Mouse (Mus musculus): ENCODE data around the gene Sarm1. TPM values are rescaled to one million over a fixed set of nuclear protein-coding genes. Genes with fewer than 3 reads are reported as not detected.
A peak's percentile ranks its signal among the peaks of the same experiment; 100 is the strongest.

Sarm1 gene
- polyA plus RNA-seq, 1 experiment from 2014 or later: 2.1 TPM

DNA sequence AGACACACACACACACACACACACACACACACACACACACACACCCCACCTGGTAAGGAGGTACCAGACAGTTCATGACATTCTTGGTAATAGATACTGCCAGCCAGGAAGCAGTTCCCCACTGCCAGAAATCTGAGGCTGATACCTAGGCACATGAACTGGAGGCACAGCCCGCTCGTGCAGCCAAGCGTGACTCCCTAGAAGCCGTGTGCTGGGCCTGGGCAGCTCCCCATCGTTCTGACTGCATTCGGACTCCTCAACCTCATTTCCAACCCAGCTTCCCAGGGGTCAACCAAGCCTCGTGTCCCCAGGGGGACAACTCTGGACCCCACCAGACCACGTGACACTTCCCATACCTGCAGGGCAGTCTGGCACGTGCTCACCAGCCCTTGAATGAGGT, 31.2 kb upstream of the Sarm1 start:
- ATAC-seq: no peak
- H3K27ac ChIP-seq: no peak overlapping the region
- H3K27me3 ChIP-seq (replicated peaks): no peaks in the 10 kb centered on the region
- H3K4me2 ChIP-seq (replicated peaks): no peak overlapping the region
- H3K4me1 ChIP-seq (replicated peaks): no peaks in the 10 kb centered on the region
- WGBS: 88% methylated on average over 9 of the region's 9 CpGs
- H3K9ac ChIP-seq: no peak overlapping the region
- H3K9me3 ChIP-seq: no peaks in the 10 kb centered on the region
- no peak overlapping the region for H3K4me3 ChIP-seq (replicated peaks)
- H3K36me3 ChIP-seq: peaks cover 42% of the 10 kb centered on the region

DNA sequence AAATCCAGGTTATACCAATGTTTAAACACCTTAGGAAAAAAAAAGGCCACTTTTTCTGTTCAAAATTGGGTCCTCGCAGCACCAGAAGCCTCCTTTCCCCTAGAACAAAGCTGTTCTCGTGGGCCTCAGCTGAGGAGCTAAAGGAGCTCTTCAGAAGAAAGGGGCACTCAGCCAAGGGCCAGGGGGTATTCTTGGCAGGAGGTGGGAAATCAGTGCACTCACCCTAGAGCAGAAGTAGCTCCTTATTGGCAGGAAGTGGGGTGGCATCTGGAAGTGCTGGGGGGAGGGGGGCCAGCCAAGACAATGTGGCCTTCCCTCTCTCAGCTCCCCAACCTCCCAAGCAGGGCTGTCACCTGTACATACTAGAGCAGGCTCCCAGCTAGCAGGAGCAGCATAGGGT, 27.3 kb upstream of the Sarm1 start:
- no peak overlapping the region for H3K4me3 ChIP-seq (replicated peaks)
- H3K4me1 ChIP-seq (replicated peaks): no peaks in the 10 kb centered on the region
- no peaks in the 10 kb centered on the region for H3K9me3 ChIP-seq
- H3K4me2 ChIP-seq (replicated peaks): no peak overlapping the region
- no peak overlapping the region for H3K9ac ChIP-seq
- 75% methylated on average over 2 of the region's 2 CpGs for WGBS
- H3K27ac ChIP-seq: no peak overlapping the region
- H3K27me3 ChIP-seq (replicated peaks): no peaks in the 10 kb centered on the region
- ATAC-seq: no peak
- H3K36me3 ChIP-seq: peaks cover 70% of the 10 kb centered on the region

DNA sequence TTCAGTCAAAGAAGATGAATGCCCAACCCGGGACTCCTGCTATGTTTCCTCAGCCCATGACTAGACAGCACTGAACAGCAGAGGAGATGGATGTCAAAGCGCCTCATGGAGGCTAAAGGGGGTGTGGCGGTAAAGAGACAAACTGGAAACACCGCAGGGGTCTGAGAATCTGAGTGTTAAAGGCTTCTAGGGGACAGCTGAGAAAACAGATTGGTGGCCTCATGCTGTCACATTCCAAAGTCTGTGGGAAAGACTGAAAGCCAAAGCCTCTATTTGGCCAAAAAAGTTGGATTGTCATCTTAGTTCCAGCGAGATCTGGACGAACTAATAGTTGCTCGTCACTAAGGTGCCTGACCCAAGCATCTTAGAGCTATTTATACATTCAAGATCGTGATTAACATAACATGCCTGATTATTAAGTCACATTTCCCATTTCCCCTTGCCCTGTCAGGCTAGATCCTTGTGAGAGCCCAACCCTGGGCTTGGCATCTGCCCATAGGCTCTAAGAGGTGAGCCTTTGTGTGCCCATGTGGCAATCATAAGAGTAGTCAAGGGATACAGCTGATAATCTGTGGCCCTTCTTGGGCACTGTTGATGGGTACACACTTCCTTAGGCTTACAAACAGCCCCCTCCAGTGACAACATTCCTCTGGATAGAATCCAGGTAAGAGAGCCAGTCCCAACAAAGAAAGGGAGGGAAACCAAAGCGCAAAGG, 25.8 kb upstream of the Sarm1 start:
- H3K9me3 ChIP-seq: no peaks in the 10 kb centered on the region
- no peaks in the 10 kb centered on the region for H3K4me1 ChIP-seq (replicated peaks)
- 87% methylated on average over 9 of the region's 9 CpGs for WGBS
- no peak overlapping the region for H3K4me3 ChIP-seq (replicated peaks)
- H3K36me3 ChIP-seq: peaks cover 75% of the 10 kb centered on the region
- no peak overlapping the region for H3K4me2 ChIP-seq (replicated peaks)
- H3K9ac ChIP-seq: no peak overlapping the region
- H3K27ac ChIP-seq: no peak overlapping the region
- ATAC-seq: no peak
- H3K27me3 ChIP-seq (replicated peaks): no peaks in the 10 kb centered on the region

DNA sequence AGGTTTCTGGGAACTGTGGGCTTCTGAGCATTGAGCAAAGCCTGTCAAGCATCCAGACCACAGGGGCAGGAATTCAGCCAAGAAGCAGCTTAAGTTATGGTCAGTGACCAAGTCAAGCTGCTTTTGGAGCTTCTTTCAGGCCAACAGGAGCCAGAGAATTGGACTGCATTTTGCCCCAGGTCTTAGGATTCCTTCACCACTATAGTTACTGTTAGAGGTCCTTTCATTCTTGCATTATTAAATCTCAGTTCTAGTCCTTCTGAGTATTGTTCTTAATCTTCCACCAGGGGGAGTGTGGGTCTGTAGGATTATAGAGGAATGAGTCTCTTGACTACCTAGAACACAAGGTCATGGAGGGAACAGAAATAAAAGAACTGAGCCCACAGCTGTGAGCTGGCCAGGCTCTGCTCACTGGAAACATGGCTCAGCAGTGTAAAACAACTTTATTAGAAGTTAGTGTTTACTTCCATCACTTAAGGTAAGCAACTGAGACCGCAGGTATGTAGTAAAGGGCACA, 25.0 kb upstream of the Sarm1 start:
- H3K36me3 ChIP-seq: peaks cover 73% of the 10 kb centered on the region
- no peak for ATAC-seq
- 79% methylated on average over 1 of the region's 1 CpGs for WGBS
- no peaks in the 10 kb centered on the region for H3K4me1 ChIP-seq (replicated peaks)
- no peak overlapping the region for H3K27ac ChIP-seq
- no peak overlapping the region for H3K9ac ChIP-seq
- H3K27me3 ChIP-seq (replicated peaks): no peaks in the 10 kb centered on the region
- H3K9me3 ChIP-seq: no peaks in the 10 kb centered on the region
- no peak overlapping the region for H3K4me2 ChIP-seq (replicated peaks)
- no peak overlapping the region for H3K4me3 ChIP-seq (replicated peaks)

DNA sequence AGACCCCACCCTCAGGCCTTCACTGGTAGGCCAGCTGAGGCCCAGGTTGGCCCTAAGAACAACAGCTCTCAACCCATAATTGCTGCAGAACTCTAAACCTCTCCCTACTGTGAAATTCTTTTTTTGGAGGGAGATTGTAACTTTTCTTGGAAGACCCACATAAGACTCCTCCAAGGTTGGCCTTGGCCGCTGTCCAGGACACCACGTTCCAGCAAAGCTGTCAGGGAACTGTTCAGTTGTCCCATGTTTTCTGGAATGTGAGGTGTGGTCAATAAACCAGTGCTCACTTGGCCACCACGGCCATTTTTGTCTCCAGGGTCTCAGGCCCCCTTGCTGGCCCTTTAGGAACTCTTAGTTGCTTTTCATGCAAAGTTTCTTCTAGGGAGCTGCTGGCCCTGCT, 24.3 kb upstream of the Sarm1 start:
- Histone ChIP-seq H3K36me3 (peaks cover 71% of the 10 kb centered on the region), H3K9ac (no peak overlapping the region), H3K4me3 (replicated peaks) (no peak overlapping the region), H3K9me3 (no peaks in the 10 kb centered on the region), H3K27me3 (replicated peaks) (no peaks in the 10 kb centered on the region), H3K4me2 (replicated peaks) (no peak overlapping the region), H3K27ac (no peak overlapping the region), H3K4me1 (replicated peaks) (no peaks in the 10 kb centered on the region)
- ATAC-seq: no peak
- WGBS: 85% methylated on average over 3 of the region's 3 CpGs

DNA sequence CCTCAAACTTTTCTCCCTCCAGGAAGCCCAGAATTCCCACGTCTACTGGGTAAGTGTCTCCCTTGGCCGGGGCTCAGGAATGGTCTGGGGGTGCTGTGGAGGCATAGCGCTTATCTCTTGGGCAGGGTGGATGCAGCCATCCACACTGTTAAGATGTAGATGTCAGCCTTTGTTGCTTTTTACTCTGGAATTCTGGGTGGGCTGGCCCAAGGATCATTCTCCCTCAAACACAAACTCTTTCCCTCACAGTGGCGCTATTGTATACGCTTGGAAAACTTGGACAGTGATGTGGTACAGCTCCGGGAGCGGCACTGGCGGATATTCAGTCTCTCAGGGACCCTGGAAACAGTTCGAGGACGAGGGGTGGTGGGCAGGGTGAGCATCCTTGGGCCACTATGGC, 21.4 kb upstream of the Sarm1 start:
- ATAC-seq: no peak
- no peak overlapping the region for H3K4me3 ChIP-seq (replicated peaks)
- H3K4me1 ChIP-seq (replicated peaks): no peaks in the 10 kb centered on the region
- H3K9ac ChIP-seq: no peak overlapping the region
- no peaks in the 10 kb centered on the region for H3K9me3 ChIP-seq
- no peak overlapping the region for H3K27ac ChIP-seq
- H3K36me3 ChIP-seq: peaks cover 76% of the 10 kb centered on the region
- no peak overlapping the region for H3K4me2 ChIP-seq (replicated peaks)
- H3K27me3 ChIP-seq (replicated peaks): no peaks in the 10 kb centered on the region
- WGBS: 89% methylated on average over 10 of the region's 10 CpGs

DNA sequence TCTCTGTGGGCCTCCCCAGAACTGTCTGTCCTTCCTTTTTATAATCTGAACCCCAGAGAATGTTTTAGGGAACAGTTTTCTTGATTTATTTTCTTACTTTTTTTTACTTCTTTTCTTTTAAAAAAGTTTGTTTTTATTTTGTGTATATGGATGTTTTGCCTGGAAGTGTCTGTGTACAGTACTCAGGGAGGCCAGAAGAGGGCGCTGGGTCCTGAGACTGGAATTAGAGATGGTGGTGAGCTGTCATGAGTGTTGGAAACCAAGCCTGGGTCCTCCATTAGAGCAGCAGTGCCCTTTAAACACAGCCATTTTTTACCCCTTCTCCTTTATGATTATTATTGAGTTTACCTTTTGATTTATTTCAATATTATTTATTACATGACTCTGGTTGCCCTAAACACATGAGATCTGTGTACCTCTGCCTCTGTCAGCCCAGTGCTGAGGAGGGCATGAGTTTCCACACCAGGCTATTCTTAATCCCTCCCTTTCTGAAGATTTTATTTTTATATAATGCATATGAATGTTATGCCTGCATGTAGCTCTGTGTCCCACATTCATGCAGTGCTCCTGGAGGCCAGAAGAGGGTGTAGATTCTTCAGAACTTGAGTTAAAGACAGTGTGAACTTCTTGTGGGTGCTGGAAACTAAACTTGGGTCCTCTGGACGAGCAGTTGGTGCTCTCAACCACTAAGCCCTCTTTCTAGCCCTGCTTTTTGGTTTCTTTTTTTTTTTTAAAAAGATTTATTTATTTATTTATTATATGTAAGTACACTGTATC, 18.2 kb upstream of the Sarm1 start:
- Histone ChIP-seq H3K36me3 (peaks cover 46% of the 10 kb centered on the region), H3K9me3 (no peaks in the 10 kb centered on the region), H3K27ac (no peak overlapping the region), H3K27me3 (replicated peaks) (no peaks in the 10 kb centered on the region), H3K4me2 (replicated peaks) (no peak overlapping the region), H3K4me3 (replicated peaks) (no peak overlapping the region), H3K9ac (no peak overlapping the region), H3K4me1 (replicated peaks) (peaks cover 12% of the 10 kb centered on the region)
- ATAC-seq: no peak
- 67% methylated on average over 2 of the region's 2 CpGs for WGBS

DNA sequence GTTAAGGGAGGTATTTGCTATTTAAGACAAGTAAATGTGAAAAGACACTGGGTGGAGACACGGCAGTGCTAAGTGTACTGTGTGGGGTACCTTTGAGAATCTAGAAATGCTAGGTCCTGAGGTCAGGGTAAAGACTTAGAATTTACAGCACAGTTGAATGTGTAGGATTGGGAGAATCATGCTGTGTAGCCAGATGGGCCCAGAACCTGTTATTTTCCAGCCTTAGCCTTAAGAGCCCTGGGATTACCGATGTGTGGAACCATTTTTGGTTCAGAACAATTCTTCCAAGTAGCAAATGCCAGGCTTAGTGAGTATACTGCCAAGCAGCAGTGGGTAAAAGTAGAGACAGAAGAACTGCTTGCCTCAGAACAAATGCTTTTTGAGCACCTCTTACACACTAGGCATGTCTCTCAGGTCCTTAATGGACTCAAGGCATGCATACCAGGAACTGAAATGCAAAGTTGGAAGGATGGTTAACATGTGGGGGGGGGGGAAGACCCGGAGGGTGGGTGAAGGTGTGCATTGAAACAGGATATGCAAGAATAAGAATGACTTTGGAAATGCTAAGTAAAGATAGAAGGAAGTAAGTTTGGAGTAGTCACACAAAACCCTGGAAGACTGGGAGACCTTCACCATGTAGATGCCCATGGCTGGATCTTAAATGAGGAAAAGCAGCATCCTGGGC, 15.7 kb upstream of the Sarm1 start:
- Histone ChIP-seq H3K27me3 (replicated peaks) (no peaks in the 10 kb centered on the region), H3K4me3 (replicated peaks) (peak overlapping the region; percentile 70), H3K9me3 (no peaks in the 10 kb centered on the region), H3K4me2 (replicated peaks) (peak overlapping the region; percentile 86), H3K36me3 (peaks cover 34% of the 10 kb centered on the region), H3K9ac (peak overlapping the region; percentile 89; the same call in 1 of the 2 replicates), H3K4me1 (replicated peaks) (peaks cover 12% of the 10 kb centered on the region), H3K27ac (no peak overlapping the region)
- 75% methylated on average over 3 of the region's 3 CpGs for WGBS
- ATAC-seq: no peak

DNA sequence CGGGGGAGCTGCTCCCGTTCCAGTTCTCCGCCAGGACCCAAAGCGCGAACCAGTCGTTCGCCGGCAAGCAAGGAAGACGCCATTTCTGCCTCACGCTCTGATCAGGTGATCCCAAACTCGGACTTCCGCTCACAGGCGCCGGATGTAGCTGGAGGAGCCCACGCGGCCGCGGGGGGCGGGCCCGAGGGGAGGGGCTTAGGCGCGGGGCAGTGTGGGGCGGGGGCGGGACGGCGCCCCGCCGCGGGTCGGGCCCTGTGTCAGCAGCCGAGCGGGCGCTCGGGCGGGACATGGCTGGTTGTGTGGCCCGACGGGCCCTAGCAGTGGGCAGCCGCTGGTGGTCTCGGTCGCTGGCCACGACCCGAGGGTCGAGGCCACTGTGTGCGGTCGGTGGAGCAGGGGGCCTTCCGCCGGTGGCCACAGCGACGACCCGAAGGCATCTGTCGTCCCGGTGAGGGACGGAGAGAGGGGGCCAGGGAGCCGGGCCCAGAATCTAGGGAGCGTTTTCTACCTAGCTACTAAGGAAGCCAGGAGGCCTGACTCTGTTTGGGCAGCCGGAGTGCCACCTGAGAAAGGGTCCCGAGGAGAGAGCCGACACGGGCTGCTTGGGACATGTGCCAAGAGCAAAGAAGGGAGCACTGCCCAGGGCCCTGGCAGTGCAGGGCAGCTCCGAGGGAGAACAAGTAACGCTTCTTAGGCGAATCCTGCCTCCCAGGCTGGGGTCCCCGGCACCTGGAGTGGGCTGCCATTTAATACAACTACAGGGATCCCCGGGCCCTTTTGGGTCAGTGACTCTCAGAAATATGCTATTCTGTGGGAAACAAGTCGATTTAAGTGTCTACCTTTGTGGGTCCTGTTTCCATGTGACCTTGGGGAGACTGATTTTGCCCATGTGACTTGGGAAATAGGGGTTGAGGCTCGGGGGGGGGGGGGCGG, 14.7 kb upstream of the Sarm1 start, which contains the start of the genes Tmem199 and Poldip2:
TSS of gene Tmem199 (minus strand) at position 148 of the 933 bp plus-strand sequence.
TSS of gene Poldip2 (plus strand) at position 169 of the 933 bp plus-strand sequence.
- Histone ChIP-seq H3K27me3 (replicated peaks) (no peaks in the 10 kb centered on the region), H3K4me2 (replicated peaks) (peak within 1 kb of the TSS; percentile 86), H3K9ac (peak within 1 kb of the TSS; percentile 89), H3K9me3 (no peaks in the 10 kb centered on the region), H3K27ac (peak within 1 kb of the TSS; percentile 68), H3K36me3 (peaks cover 32% of the 10 kb centered on the region), H3K4me1 (replicated peaks) (peaks cover 12% of the 10 kb centered on the region), H3K4me3 (replicated peaks) (peak within 1 kb of the TSS; percentile 70)
- ATAC-seq: peak; percentile 99
- under 1% methylated on average over 54 of the region's 67 CpGs for WGBS

DNA sequence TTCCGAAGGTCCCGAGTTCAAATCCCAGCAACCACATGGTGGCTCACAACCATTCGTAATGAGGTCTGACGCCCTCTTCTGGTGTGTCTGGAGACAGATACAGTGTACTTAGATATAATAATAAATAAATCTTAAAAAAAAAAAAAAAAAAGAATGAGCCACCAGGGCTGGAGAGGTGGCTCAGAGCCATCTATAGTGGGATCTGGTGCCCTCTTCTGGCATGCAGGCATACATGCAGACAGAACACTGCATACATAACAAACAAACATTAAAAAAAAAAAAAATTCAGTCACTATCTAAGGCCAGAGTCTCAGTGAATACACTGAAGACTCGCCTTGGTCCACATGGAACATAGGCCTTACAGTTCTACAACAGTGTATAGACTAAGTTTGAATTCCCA, 11.6 kb upstream of the Sarm1 start:
- peaks cover 12% of the 10 kb centered on the region for H3K4me1 ChIP-seq (replicated peaks)
- H3K36me3 ChIP-seq: peaks cover 11% of the 10 kb centered on the region; the same call in 1 of the 2 replicates
- H3K27ac ChIP-seq: no peak overlapping the region
- H3K27me3 ChIP-seq (replicated peaks): no peaks in the 10 kb centered on the region
- 77% methylated on average over 5 of the region's 5 CpGs for WGBS
- no peak overlapping the region for H3K4me3 ChIP-seq (replicated peaks)
- no peak overlapping the region for H3K9ac ChIP-seq
- no peak for ATAC-seq
- no peak overlapping the region for H3K4me2 ChIP-seq (replicated peaks)
- no peaks in the 10 kb centered on the region for H3K9me3 ChIP-seq

DNA sequence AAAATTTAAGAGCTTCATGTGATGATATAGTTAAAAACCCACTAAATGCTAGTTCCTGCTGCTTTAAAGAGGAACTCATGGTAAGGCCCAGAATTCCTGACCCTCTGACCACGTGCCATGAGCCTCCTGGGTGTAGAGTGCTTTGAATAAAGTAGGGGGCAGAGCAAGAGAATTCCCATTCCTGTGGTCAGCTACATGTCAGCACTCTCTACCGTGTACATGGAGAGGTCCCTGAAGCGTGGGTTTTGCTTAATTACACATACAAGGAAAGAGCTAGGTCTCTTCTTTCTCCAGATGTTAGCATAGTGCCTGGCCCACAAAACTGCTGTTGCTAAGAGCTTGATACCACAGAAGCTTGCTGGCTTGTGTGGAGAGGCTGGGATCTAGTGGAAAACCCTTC, 7.9 kb upstream of the Sarm1 start:
- Histone ChIP-seq H3K27me3 (replicated peaks) (no peaks in the 10 kb centered on the region; the same call in 1 of the 2 replicates), H3K9ac (no peak overlapping the region), H3K4me3 (replicated peaks) (no peak overlapping the region), H3K4me2 (replicated peaks) (no peak overlapping the region), H3K36me3 (peaks cover 11% of the 10 kb centered on the region; the same call in 1 of the 2 replicates), H3K4me1 (replicated peaks) (0 out of 2 replicates have a peak, but pooled peaks cover 3% of the 10 kb centered on the region), H3K27ac (no peak overlapping the region), H3K9me3 (no peaks in the 10 kb centered on the region)
- no peak for ATAC-seq
- 77% methylated on average over 3 of the region's 3 CpGs for WGBS

All from intestine, embryonic 15.5 days (tissue).